Mouse (Mus musculus): Measurements from ENCODE around the gene Lin7c.

GRCm38 (mm10) chr2:109942810-109943570 lies 52.3 kb downstream of the Lin7c start:
- TF ChIP-seq GATA1 (IDR thresholded peaks at IDR 0.05; ENCODE audit: borderline replicate concordance, low read length): no peak
- TF ChIP-seq FLI1 (IDR thresholded peaks at IDR 0.05; ENCODE audit: low read length): no peak
